Mouse (Mus musculus): ENCODE data around the gene Abcg8.

Abcg8 gene

DNA sequence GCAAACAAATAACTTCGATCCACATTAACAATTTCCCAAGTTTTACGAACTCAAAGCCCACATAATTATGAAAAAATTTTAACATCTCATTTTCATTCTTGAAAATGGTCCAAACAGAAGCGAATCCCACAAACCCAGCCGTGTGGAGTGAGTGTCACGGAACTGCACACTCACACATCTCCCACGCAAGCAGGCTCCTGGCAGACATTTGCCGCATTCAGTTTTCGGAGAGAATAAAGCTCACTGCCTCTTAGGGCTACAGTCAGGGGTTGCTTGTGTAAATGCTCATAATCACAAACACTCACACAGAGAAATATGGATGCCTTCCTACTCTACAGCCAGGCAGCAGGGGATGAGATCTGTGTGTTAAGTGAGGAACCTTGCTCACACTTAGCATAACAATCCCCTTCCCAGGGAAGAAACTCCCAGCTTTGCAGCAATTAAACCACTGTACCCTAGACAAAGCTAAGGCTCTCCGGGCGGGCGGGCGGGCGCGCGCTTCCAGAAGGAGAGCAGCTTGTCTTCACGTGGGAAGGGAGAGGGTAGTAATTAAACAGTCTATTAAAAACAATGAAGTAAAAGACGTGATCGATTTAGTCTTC, 37.6 kb downstream of the Abcg8 start:
- DNase-seq (ENCODE audit: low spot score): no peak

DNA sequence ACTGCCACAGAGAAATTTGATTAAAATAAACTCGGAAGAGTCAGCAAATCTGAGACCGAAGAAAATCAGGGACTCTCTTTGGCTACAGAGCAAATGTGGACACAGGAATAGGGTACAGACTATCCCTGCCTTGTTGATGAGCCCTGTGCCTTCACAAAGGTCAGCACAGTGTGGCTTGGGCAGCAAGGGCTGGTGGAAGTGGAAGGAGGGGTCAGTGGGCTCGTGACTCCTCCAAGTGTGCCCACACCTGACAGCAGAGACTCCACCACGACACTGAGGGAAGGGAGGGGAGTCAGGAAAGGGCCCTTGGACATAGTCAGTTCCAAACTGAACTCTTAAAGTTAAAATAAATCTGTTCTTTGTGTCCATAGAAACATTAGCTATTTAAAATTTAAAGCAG, 38.8 kb downstream of the Abcg8 start:
- no peak for DNase-seq (ENCODE audit: low spot score)

DNA sequence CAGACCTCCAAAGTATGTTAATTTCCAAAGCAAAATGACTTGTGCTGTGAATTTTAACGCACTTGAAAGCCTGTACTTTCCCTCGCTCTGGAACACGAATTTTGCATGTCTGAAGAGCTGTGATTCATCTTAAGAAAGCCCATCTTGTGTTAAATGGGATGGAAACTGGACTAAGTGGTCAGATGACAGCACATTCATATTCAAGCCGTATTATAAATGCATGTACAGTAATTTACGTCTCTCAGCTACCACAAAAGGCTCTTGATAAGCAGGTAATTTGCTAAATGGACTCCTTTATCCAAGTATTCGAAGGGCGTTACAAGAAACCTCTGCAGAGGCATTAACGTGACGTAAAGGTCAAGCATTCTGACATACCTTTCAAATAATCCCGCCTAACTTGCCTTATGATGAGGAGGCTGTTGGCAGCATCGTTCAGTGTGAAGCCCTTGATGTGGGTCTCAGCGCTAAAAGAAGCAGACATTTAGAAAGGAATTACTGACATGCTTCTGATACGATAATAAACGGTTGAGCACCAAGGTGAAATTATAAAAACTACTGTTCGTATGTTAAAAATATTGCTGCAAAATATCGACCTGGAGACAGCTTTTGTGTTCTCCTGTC, 40.3 kb downstream of the Abcg8 start:
- DNase-seq (ENCODE audit: low spot score): no peak

DNA sequence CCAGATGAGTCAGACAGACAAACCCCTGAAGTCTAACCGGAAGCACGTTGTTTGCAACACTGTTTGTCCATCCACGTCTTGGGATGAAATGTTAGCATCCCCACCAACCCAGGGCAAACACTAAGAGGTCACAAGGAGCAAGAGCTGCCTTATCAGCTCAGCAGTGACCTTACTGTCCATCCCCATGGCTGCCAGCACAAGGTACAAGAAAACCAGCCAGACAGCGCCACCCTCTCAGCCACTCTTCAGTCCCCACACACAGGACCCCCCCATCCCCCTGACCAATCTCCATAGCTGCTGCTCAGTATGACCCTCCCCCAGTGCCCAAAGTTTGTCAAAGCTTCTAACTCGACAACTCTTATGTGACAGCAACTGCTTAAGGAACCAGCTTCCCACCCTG, 41.3 kb downstream of the Abcg8 start:
- DNase-seq (ENCODE audit: low spot score): no peak

DNA sequence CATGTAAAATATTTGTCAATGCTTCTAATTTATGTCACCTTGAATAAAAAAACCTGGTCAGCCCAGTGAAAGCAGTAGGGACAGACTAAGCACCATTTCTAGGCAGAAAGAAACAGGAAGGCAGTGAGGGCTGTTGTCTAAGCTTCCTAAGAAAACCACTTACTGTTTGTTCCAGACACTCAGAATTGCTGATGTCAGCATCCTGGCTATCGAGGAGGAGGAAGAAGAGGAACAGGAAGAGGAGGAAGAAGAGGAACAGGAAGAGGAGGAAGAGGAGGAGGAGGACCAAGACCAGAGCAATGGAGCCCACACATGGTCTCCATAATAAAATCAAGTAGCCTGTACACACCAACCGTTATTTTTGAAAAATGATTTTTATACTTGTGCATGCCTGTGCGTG, 43.0 kb downstream of the Abcg8 start:
- DNase-seq (ENCODE audit: low spot score): no peak

DNA sequence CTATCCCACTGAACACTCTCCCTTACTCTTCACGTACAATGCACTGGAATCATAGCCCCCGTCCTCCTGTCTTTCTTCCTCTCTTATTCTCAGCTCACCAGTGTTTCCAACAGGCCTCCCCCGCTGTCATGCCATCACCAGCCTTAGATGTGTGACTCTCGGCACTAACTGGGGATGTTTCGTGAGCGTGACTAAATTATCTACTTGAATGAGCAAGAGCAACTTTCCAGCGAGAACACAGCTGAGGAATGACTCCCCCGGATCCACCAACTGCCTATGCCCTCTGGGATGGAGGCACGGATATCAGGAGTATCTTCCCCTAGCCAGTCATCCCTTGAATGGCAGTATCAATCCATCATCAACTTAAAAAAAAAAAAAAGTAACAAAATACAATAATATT, 47.9 kb downstream of the Abcg8 start:
- no peak for DNase-seq (ENCODE audit: low spot score)

DNA sequence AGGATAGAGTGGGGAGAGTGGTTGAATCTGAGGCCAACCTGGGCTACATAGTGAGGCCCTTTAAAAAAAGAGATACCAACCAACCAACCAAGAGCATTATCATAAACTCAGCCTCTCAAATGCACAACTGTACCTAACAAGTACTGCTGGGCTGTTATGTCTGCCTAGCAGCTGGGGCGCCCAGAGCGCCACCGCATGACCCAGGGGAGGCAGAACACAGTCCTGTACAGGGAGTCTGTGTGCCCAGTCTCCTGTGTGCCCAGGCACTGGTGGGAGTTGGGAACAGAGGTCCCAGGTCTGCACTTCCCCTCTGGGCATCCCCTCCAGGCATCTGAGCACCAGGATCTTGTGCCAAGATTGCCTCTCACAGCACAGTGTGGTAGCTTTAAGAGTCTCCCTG, 49.1 kb downstream of the Abcg8 start:
- no peak for DNase-seq (ENCODE audit: low spot score)

DNA sequence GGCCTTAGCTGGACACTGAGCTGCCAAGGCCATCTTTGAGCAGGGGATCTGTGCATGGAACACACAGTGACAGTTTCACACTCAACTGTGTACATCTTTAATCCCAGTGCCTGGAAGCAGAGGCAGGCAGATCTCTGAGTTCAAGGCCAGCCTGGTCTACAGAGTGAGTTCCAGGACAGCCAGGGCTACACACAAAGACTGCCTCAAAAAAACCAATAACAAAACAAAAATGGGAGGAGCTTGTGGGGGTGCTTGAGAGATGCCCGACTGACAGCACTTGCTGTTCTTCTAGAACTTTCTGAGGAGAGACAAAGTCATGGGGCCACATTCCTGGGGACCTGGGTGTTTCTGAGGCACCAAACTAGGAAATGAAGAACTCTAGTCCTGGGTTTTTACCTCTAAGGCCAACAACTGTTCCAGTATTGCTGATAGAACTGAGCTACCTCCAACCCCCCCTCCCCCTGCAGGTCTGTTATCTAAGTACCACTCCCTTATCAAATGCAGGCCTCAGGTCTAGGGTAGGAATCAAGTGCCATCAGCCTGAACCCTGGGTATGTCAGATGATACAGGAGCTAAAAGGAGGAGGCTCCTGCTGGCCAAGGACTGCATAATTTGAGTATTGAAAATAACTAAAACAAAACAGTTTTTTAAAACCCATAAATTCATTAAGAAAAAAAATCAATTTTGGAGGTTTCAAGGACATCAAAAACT, 52.3 kb downstream of the Abcg8 start:
- DNase-seq (ENCODE audit: low spot score): no peak

DNA sequence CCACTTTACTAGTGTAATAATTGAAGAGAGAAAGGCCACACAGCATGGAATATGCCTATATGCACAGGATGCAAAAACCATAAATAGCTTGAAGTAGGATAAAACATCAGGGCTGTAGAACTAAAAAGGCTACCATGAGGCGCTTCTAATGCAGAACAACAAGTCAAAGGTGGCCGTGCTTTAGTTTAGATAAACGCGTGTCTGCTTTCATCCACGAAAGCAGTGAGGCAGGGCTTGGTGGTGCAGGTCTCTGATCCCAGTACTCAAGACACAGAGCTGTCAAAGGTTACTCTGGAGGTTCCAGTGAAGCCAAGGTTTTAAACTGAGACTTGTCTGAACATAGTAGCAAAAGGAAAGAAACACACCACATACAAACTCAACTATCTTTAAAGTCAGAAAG, 53.0 kb downstream of the Abcg8 start:
- DNase-seq (ENCODE audit: low spot score): no peak

DNA sequence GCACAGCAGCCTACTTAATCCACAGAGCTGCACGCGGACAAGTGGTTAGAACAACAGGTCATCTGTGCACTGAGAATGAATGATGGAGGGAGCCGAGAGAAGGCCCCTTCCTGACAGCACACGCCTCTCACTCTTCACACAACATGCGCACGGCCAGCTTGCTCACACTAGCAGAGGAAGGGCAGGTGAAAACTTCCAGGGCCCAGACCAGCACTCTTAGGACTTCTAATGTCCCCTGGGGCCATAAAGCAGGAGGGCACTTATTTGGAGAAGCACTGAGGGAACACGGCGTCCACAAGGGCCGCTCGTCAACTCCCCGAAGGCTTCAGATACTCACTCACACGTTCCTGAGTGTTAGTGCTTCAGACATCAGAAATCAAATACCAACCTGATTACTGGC, 55.3 kb downstream of the Abcg8 start:
- no peak for DNase-seq (ENCODE audit: low spot score)

DNA sequence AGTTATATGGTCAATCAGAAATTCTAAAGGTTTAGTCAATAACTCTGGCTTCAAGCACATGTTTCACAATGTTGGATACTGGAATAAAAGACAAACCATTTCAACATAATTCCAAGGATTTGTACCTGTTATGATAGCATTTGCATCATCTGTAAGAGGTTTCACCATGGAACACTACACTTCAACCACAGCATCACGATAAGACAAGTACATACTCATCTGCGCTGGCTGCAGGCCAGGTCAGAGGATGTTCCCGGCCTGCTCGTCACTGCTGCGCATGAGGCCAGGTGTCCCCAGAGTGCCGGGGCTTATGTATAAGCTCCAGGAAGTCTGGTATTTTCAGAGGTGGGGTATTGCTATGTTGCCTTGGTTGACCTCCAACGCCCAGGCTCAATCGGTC, 56.5 kb downstream of the Abcg8 start:
- DNase-seq (ENCODE audit: low spot score): no peak

DNA sequence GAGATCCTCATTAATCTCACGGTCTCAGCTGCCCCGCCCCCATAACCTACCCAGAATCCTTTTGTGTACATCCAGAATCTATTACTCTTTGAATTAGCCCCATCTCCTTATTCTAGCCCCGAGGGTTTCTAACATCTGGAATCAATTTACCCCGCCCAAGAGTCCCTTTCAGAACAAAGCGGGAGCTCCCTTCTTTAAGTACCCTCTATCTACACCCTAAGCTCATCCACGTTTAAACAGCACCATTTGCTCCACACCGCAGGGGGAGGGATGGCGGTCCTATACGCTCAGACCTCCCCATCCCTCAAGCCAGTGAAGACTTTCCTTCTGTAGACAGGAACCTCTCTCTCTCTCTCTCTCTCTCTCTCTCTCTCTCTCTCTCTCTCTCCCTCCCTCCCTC, 60.6 kb downstream of the Abcg8 start:
- no peak for DNase-seq (ENCODE audit: low spot score)

DNA sequence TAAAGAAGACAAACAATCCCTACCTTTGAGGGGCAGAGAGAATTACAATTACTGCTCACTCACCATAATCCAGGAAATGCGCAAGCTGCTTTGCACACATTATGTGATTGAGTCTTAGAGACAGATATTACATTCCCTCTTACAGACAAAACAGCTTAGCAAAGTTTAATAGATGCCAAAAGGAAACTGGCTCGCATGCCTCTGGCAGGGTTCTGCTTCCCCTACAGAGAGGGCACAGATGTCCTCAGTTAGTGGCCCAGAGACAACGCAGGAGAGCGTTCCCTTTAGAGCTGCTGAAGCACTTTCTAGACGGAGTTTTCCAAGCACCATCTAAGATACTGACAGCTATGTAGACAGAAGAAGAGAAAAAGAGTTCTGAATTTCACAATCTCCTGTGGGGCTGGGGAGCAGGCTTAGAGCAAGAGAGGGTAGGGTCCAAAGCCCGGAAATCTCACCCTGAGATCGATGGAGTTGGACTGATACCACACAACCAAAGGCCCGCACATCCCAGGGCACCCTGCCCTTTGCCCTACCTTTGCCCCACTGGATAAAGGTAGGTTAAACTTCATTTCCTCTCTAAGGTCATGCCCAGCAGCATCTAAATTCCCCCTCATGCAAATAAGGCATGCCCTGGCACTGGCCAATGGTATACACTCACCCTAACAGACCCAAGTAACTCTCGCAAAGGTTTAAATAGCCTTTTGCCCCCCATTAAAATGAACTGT, 62.1 kb downstream of the Abcg8 start:
- no peak for DNase-seq (ENCODE audit: low spot score)

DNA sequence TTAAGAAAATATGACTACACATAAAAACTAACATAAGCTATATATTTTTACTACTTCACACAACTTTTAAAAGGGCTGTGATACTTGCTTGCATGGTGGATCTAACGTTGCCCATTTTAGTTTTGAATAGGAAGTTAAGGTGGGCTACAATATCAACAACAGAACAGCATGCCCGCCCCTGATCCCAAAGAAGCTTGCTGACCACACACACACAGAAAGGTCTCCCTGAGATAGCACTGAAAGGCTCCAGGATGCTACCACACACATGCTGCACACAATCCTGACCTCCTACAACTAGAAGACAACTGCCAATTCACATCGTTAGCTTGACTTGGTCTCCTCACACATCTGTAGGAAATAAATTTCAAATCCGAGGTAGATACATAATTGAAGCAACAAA, 68.2 kb downstream of the Abcg8 start:
- peak; percentile 16 for DNase-seq (ENCODE audit: low spot score)

DNA sequence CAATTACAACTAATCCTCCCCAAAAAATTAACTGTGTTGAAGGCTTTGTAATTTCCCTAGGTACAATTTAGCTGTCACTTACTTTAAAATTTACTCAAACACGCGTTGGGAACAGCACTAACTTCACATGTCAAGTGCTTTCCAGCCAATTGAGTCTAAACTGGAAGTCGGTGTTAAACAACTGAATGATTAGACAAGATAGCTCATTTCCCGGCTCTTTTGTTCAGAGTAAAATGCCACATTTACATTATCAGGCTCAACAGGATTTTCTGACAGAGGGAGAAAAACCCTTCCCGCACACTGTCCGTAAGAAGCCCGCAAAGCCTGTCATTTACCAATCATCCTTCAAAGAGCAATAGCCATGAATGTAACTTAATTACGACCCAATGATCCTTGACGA, 68.9 kb downstream of the Abcg8 start:
- DNase-seq (ENCODE audit: low spot score): peak; percentile 46

DNA sequence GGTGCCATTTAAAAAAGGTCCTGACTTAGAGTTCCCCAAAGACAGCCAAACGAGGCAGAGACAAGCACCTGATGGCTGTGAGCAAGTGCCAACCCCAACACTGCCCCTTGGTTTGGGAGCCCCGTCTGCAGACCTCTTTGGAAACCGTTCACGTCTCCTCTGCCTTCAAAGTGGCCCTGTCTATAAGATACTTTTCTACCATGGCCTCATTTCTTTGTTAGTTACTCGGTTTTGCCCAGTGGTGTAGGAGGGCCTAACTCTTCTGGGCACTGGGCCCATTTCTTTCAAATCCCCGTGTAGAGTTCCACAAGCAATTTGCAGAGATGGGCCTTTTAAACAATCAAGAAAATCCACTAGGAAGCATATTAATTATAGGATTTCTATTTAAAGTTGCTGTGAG, 71.1 kb downstream of the Abcg8 start:
- no peak for DNase-seq (ENCODE audit: low spot score)

DNA sequence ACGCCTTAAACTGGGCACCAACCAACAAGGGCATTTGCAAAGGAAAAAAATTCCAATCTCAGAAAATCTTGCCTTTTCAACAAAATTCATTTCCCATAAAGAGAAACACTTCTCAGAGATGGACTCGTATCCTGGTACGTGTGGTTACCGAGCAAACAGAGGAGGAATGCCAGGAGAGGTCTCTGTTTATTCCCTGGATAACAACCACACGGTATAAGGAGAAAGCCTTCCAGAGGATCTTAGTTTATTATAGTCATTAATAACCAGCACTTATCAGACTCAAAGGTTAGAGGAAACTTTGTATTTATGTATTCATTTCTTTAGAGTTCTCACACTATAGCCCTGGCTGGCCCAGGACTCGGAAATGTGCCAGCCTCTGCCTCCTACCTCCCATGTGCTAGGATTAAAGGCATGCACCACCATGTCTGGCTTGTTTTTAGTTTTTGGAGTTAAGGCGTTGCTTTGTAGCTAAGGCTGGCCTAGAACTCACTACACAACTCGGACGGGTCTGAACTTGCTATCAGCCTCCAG, 72.1 kb downstream of the Abcg8 start:
- no peak for DNase-seq (ENCODE audit: low spot score)

DNA sequence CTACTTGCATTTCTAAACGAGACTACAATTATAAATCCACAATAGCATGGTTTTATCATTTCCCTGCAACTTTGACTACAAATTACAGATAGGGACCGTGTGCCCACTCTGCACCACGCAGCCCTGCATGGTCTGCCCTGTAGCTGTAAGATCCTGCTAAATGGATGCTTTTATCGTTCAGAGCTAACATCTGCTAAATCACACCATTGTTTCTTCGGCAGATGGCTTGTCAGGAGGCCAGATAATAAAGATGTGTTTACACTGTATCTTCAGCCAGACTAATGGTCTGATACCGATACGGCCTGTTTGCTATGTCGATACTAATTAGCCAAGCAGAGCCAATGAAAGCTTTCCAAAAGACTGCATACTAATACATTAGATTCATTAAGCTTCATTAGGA, 73.2 kb downstream of the Abcg8 start:
- peak; percentile 50 for DNase-seq (ENCODE audit: low spot score)
